Mouse (Mus musculus) liver, adult 2 months (tissue): Measurements from ENCODE around the gene Wapl. TPM values are rescaled to one million over a fixed set of nuclear protein-coding genes. Genes with fewer than 3 reads are reported as not detected.

ENCODE experiments used
- DNase-seq: peaks from one replicate; pipeline ENCODE4 v3.0.0-alpha.2; 2011; ENCODE audit warnings: low read depth, low spot score; ENCODE audit errors: extremely low read depth
- H3K27ac ChIP-seq: fragments of 200-500 bp; replicated peaks from 2 replicates; pipeline ENCODE4 v1.5.1; 2012; ENCODE audit warnings: low read depth, mild to moderate bottlenecking, control low read depth, inconsistent platforms, low read length; ENCODE audit not compliant: insufficient read depth
- H3K27me3 ChIP-seq: fragments of 200-500 bp; 2 replicates; pipeline ENCODE4 v1.6.1; 2012; ENCODE audit warnings: mild to moderate bottlenecking, moderate library complexity, low read length, inconsistent platforms; ENCODE audit not compliant: control insufficient read depth, insufficient read depth
- H3K36me3 ChIP-seq: fragments of 200-500 bp; 2 replicates; pipeline ENCODE4 v1.6.1; 2012; ENCODE audit warnings: low read length, inconsistent platforms; ENCODE audit not compliant: control insufficient read depth, insufficient read depth
- H3K4me1 ChIP-seq: fragments of 200-500 bp; 2 replicates; pipeline ENCODE4 v1.6.1; 2011; ENCODE audit warnings: low read length; ENCODE audit not compliant: control insufficient read depth, insufficient read depth
- H3K4me3 ChIP-seq: fragments of 200-500 bp; 2 replicates; pipeline ENCODE4 v1.5.1; 2011; ENCODE audit warnings: low read depth, mild to moderate bottlenecking, control low read depth, low read length, moderate library complexity; ENCODE audit not compliant: insufficient read depth
- H3K79me2 ChIP-seq: fragments of 200-500 bp; 2 replicates; pipeline ENCODE4 v1.6.1; 2012; ENCODE audit warnings: inconsistent platforms, mild to moderate bottlenecking, low read length, moderate library complexity; ENCODE audit not compliant: control insufficient read depth, insufficient read depth
- H3K9ac ChIP-seq: fragments of 200-500 bp; 2 replicates; pipeline ENCODE4 v1.6.1; 2012; ENCODE audit warnings: low read depth, mild to moderate bottlenecking, control low read depth, inconsistent platforms, low read length
- CTCF ChIP-seq: fragments of 200-500 bp; IDR thresholded peaks from 2 replicates; pipeline ENCODE4 v1.5.1; 2011; ENCODE audit warnings: low read depth, low read length, control low read depth
- POLR2A ChIP-seq: fragments of 200-500 bp; IDR thresholded peaks from 2 replicates; pipeline ENCODE4 v1.6.1; 2011; ENCODE audit warnings: low read length, control low read depth; ENCODE audit not compliant: insufficient read depth; ENCODE audit errors: extremely low read depth
- WGBS: fragments of 180-500 bp; shearing (Covaris S2); methylation state at CpG from one replicate; pipeline ENCODE4 v1.1.7; 2018; 5-methylcytosine and 5-hydroxymethylcytosine counted together
- polyA plus RNA-seq: library from polyadenylated mRNA; depleted of rRNA; stranded (reverse); fragments of >200 nt; gene quantifications from 2 replicates; pipeline ENCODE4 v1.2.3, GENCODE M21; 2012
- total RNA-seq: library from RNA; depleted of rRNA; stranded (reverse); fragments of >200 nt; gene quantifications from 2 replicates; pipeline ENCODE4 v1.2.3, GENCODE M21; 2014

Gene Wapl
- total and polyA plus RNA-seq, 2 experiments = 6.8 to 63.4 TPM

DNA sequence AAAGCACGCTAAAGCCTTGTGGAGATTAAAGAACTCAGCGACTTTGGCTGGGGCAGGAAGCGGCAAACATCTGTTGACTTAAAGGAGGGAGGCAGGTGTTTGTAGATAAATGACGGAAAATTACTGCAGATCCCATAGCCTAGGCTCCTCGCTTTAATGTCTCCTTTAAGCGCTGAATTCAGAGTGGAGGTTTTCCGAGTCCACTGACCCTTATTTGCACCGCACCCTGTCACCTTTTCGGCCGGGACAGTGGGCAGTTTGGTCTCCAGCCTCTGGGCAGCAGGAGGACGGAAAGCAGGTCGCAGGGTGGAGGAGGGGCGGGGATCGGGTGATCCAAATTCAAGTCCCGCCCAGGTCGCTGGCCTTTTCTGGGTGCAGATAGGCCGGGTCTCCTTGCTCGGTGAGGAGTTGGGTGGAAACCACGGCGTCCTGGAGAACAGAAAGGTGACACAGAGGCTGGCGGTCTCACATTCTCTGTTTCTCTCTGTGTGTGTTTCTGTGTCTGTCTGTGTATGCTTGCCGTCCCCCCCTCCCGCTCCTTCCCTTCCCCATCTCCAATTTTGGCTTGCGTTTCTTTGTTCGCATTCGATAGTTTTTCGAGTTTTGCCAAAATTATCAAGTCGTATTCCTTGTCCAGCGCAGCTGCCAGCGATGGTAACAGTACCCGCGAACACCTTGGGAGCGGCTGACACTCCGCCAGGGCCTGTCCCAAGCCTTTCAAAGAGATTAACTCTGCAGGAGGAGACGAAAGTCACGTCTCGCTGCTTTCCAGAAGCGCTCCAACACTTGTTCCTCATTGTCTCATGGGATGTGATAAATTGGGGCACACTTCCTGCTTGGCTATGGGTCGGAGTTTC is 11.9 kb upstream of the Wapl start:
- peak; percentile 55; the same call in 1 of the 2 replicates for TF ChIP-seq POLR2A
- no peak for TF ChIP-seq CTCF
- H3K4me1 ChIP-seq = peaks cover 13% of the 10 kb centered on the region
- no peaks in the 10 kb centered on the region for H3K79me2 ChIP-seq
- peak overlapping the region; percentile 75 for H3K4me3 ChIP-seq
- WGBS = under 1% methylated on average over 39 of the region's 39 CpGs
- H3K27ac ChIP-seq = peak overlapping the region; percentile 90
- H3K36me3 ChIP-seq = no peaks in the 10 kb centered on the region
- no peaks in the 10 kb centered on the region for H3K27me3 ChIP-seq
- peak overlapping the region; percentile 57 for H3K9ac ChIP-seq
- DNase-seq = peak; percentile 93

DNA sequence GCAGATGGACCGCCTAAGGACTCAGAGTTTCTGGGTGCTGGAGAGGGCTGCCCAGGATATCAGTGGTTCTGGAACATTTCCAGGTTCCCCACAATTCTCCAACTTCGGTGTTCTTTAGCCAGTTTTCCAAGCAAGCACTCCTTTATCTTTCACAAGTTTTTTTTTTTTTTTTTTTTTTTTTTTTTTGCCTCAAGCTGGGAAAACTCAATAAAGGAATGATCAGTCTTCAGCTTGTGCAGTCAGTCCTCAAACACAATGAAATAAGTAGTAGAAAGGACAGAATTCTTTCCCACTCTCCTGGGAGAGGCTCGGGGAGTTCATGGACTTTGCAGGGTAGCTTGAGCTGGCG is 11.3 kb upstream of the Wapl start:
- no peak for TF ChIP-seq CTCF
- no peak for TF ChIP-seq POLR2A
- no peak for DNase-seq
- Histone ChIP-seq H3K36me3 (no peaks in the 10 kb centered on the region), H3K79me2 (no peaks in the 10 kb centered on the region), H3K27ac (peak overlapping the region; percentile 90), H3K9ac (peak overlapping the region; percentile 57), H3K4me1 (peaks cover 13% of the 10 kb centered on the region), H3K27me3 (no peaks in the 10 kb centered on the region), H3K4me3 (peak overlapping the region; percentile 75)
- WGBS = 18% methylated on average over 4 of the region's 4 CpGs

DNA sequence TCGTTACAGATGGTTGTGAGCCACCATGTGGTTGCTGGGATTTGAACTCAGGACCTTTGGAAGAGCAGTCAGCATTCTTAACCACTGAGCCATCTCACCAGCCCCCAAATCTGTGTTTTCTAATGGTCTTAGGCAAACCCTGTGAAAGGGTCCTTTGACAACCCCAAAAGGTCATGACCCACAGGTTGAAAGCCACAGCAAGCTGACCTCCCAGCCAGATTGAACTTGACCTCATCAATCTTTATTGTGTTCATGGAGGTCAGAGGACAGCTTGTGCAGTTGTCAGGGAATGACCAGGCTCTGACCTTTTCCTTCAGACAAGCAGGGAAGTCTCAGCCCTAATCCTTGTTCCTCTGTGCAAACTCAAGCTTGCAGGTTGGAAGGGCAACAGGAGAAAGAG is 10.3 kb upstream of the Wapl start:
- Histone ChIP-seq H3K27me3 (no peaks in the 10 kb centered on the region), H3K79me2 (no peaks in the 10 kb centered on the region), H3K4me1 (peaks cover 13% of the 10 kb centered on the region), H3K9ac (no peak overlapping the region), H3K36me3 (no peaks in the 10 kb centered on the region), H3K4me3 (no peak overlapping the region), H3K27ac (no peak overlapping the region)
- TF ChIP-seq CTCF (no peak), POLR2A (no peak)
- 71% methylated on average over 1 of the region's 1 CpGs for WGBS
- peak; percentile 66 for DNase-seq

DNA sequence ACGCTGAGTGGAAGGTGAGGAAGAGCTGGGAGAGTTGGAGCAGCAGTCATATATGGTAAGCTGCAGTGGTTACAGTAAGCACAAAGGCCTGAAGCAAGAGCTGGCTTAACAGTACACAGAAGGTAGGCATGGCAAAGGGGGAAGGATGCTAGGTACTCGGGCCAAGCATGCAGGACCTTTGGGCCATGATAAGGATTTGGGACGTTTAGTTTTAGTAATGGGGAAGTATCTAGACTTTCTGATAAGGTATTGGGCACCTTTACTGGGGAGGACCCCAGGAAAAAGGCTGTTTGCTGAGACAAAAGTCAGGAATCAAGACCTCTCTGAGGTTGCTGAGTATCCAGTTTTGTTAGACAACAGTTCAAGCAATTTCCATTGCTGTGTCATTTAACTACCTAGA is 4.6 kb upstream of the Wapl start:
- H3K4me1 ChIP-seq = no peaks in the 10 kb centered on the region
- no peak overlapping the region for H3K4me3 ChIP-seq
- H3K36me3 ChIP-seq = no peaks in the 10 kb centered on the region
- TF ChIP-seq CTCF (no peak), POLR2A (no peak)
- WGBS = 49% methylated on average over 3 of the region's 3 CpGs
- H3K27ac ChIP-seq = no peak overlapping the region
- H3K9ac ChIP-seq = no peak overlapping the region
- H3K79me2 ChIP-seq = peaks cover 3% of the 10 kb centered on the region; the same call in 1 of the 2 replicates
- no peak for DNase-seq
- H3K27me3 ChIP-seq = no peaks in the 10 kb centered on the region

DNA sequence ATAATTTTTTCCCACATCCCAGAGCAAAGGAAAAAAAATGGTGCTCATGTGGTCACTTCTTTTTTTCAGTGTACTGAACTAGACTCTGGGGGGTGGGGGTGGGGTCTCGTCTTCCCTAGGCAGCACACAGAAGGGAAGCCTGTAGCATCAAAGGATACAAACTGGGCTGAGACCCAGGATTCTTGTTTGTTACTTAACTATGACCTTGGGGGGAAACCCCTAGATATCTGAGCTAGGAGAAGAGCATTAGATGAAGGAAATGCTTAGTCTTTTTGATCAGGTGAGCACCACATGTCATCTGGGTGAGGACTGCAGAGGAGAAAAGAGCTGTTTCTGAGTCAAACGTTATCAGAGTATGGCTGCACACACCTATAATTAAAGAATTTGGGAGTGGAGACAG is 3.5 kb upstream of the Wapl start:
- H3K27me3 ChIP-seq = no peaks in the 10 kb centered on the region
- H3K9ac ChIP-seq = no peak overlapping the region
- no peak overlapping the region for H3K27ac ChIP-seq
- H3K79me2 ChIP-seq = peaks cover 10% of the 10 kb centered on the region; the same call in 1 of the 2 replicates
- no peaks in the 10 kb centered on the region for H3K4me1 ChIP-seq
- no peaks in the 10 kb centered on the region for H3K36me3 ChIP-seq
- TF ChIP-seq POLR2A (no peak), CTCF (no peak)
- 35% methylated on average over 2 of the region's 2 CpGs for WGBS
- DNase-seq = no peak
- no peak overlapping the region for H3K4me3 ChIP-seq

DNA sequence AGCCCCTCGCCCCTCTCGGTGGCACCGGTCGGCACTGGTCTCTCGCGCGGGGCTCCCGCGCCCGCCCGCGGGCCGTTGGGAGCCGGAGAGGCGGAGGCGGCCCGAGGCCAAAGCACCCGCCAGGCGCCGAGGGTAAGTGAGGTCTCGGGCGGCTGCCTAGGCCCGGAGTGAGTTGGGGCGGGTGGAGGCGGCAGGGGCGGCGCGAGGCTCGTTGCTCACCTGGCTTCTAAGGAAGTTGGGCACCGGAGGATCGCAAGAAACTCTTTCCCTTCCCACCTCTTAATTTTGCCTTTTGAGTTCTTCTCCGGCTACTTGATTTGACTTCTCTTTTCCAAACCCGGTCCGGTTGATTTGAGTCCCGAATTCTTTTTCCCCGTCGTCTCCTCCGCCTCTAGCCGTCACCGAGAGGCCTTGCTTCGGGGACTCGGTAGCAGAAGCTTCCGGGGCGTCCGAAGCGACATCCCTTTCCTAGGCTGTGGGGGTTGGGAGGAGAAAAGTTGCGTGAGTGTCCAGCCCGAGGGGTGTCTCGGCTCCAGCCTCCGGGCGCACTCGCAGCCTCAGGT is 582 bp downstream of the Wapl start:
- H3K27ac ChIP-seq = peak overlapping the region; percentile 99
- WGBS = under 1% methylated on average over 52 of the region's 52 CpGs
- DNase-seq = peak; percentile 57
- H3K36me3 ChIP-seq = peaks cover 12% of the 10 kb centered on the region
- H3K79me2 ChIP-seq = peaks cover 14% of the 10 kb centered on the region; the same call in 1 of the 2 replicates
- no peaks in the 10 kb centered on the region for H3K27me3 ChIP-seq
- H3K9ac ChIP-seq = peak overlapping the region; percentile 98
- H3K4me1 ChIP-seq = peaks cover 2% of the 10 kb centered on the region; the same call in 1 of the 2 replicates
- TF ChIP-seq CTCF (no peak), POLR2A (no peak)
- peak overlapping the region; percentile 82 for H3K4me3 ChIP-seq
